Mouse (Mus musculus) stomach, adult 2 months (tissue): ENCODE results near the gene Caml. TPM values are rescaled to one million over a fixed set of nuclear protein-coding genes. Genes with fewer than 3 reads are reported as not detected.

Experiments used
- polyA plus RNA-seq: library from polyadenylated mRNA; depleted of rRNA; stranded (reverse); fragments of >200 nt; gene quantifications from 2 replicates; pipeline ENCODE4 v1.2.3, GENCODE M21; 2012; rRNA removed

The Caml gene
- 3.0 and 5.5 TPM in 2 replicates for polyA plus RNA-seq

DNA sequence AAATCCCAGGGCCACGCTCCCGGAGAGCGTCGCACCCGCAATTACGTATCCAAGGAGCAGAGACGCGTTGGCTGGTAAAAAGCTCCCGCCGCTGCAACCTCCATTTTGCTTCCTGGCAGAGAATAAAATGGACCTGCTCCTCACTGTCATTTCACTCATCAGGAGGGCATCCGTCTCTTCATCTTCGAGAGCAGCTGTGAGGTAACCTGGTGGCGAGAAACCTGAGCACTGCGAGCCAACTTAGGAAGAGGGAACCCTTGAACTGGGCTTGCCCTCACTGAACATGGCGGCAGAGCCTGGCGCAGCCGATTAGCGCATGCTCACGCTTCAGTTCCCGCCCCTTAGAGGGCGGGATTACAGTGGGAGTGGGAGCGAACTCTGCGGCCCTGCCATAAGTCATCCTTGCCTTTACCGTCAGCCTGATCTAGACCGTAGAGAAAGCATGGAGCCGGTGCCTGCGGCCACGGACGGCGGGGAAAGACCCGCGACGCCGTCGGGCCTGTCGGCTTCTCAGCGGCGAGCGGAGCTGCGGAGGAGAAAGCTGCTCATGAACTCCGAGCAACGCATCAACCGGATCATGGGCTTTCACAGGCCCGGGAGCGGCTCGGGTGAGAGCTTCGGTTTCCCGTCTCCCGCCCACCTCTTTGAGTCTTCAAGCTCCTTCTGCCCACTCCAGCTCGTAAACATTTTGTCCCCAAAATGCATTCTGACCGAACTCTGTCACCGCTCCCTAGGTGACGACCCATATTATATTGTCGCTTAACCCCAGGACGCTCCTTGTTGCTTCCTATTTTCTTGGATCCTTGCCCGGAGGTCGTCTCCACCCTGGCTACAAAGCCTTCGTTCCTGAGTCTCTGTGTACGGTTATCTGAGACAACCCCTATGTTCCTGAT, at the start of gene Caml:
TSS of gene Caml (plus strand) at position 357 of the 893 bp plus-strand sequence.

DNA sequence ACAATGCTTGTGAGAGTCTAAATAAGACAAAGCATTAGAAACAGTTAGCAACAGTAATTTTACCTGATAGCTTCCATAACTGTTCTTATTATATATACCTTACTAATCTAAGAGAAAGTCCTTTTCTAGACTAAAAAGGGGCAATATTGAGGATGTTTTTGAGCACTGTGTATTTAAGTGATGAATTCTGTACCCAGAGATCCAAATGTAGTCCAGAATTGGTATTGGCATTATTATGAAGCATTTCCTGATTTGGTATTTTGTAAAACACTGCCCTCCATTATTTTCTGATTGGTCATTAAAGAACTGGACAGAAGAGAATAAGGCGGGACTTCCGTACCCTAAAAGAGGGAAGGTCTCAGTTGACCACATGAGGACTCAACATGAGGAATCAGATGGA, 49.4 kb upstream of the Caml start, which contains the start of gene Tmed9:
TSS of gene Tmed9 (plus strand) at position 301 of the 400 bp plus-strand sequence.

DNA sequence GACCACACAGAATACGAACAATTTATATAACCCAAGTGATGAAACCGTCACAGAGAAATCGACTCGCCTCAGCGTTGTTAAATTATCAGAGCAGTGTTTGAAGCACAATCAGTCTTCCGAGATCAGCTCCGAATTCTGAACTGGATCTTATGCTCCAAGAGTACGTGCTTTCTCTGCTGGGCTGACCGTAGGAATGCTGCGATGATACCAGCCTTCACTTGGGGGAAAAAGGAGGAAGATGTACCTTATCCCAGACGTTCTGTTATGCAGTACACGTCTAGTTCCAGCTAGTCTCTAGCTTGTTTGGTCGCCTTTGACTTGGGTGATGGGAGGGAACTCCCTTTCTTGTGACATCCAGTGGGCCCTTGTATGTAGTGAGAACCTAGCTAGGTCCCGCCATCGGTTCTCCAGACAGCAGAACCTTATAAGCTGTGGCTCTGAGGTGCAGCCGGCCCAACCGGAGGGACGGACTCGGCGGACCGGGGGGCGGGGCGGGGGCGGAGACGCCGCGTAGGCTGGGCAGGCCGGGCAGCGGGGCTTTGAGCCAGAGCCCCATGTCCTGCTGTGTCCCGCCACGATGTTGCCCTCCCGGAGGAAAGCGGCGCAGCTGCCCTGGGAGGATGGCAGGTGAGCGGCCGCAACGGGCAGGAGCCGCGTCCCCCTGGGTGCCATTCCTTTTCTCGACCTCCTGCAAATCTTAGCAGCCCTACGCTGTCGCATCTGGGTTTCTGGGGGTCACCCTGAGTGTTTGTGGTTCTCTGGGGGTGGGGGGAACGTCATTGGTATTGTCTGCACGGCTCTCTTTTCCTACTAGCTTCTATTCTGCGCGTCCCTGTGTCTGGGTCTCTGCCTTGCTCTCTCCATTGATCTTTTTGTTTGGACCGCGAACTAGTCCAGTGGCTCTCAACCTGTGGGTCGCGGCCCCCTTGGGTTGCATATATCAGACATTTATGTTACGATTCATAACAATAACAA, 23.0 kb upstream of the Caml start, which contains the start of gene B4galt7:
TSS of gene B4galt7 (plus strand) at position 331 of the 975 bp plus-strand sequence.

DNA sequence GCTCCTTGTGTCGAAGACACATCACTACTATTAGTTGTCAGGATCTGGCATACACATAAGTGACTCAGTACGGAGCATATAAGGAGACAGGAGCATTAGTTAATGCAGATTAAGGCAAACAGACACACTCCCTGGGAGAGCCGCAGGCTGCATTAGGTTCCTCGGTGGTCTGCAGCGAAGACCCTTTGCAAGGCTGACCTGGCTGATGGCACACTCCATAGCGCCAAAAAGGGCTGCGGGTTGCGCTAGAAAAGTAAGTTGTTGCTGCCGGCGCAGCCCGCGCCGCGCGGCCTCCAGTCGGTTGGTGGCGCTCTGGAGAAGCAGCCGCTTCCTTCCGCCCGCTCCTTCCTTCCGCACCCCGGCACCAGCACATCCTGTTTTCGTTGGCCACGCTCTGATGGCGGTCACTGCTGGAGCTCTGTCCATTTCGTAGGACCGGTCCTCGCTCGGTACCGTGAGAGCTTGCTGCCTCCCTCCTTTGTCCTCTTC, 11.9 kb downstream of the Caml start, which contains the start of gene Ddx46:
TSS of gene Ddx46 (plus strand) at position 389 of the 489 bp plus-strand sequence.

Other genes with a start within 250 kb of the Caml start
- gene Slc34a1, start 224.8 kb upstream of the Caml start, polyA plus RNA-seq = 0.05 and 0.14 TPM in 2 replicates
- gene Pfn3, start 207.8 kb upstream of the Caml start, polyA plus RNA-seq = not detected in 2 replicates
- 0.70 TPM in 1 of 2 replicates, not detected in the other for gene F12, start 196.2 kb upstream of the Caml start, polyA plus RNA-seq
- 22.8 and 30.1 TPM in 2 replicates for gene Grk6, start 177.9 kb upstream of the Caml start, polyA plus RNA-seq
- gene Prr7, start 158.7 kb upstream of the Caml start, polyA plus RNA-seq = 7.2 and 14.2 TPM in 2 replicates
- gene Dbn1, start 134.9 kb upstream of the Caml start, polyA plus RNA-seq = 25.3 and 45.7 TPM in 2 replicates
- 151 and 166 TPM in 2 replicates for gene Pdlim7, start 109.3 kb upstream of the Caml start, polyA plus RNA-seq
- 4.9 and 8.1 TPM in 2 replicates for gene Dok3, start 93.7 kb upstream of the Caml start, polyA plus RNA-seq
- gene Ddx41, start 86.3 kb upstream of the Caml start, polyA plus RNA-seq = 17.7 and 18.4 TPM in 2 replicates
- gene Fam193b, start 51.9 kb upstream of the Caml start, polyA plus RNA-seq = 42.6 and 47.6 TPM in 2 replicates
- gene Tmed9, start 49.3 kb upstream of the Caml start, polyA plus RNA-seq = 35.1 and 36.6 TPM in 2 replicates
- gene B4galt7, start 23.1 kb upstream of the Caml start, polyA plus RNA-seq = 8.4 and 8.8 TPM in 2 replicates
- gene Ddx46, start 12.0 kb downstream of the Caml start, polyA plus RNA-seq = 2.4 and 3.5 TPM in 2 replicates
- 3.6 and 5.1 TPM in 2 replicates for gene B230219D22Rik, start 70.1 kb downstream of the Caml start, polyA plus RNA-seq
- 13.7 and 20.4 TPM in 2 replicates for gene Txndc15, start 91.6 kb downstream of the Caml start, polyA plus RNA-seq
- gene Pcbd2, start 104.4 kb downstream of the Caml start, polyA plus RNA-seq = 10.5 and 14.5 TPM in 2 replicates
- not detected in 2 replicates for gene Catsper3, start 161.6 kb downstream of the Caml start, polyA plus RNA-seq
- gene Pitx1, start 213.2 kb downstream of the Caml start, polyA plus RNA-seq = 126 and 285 TPM in 2 replicates